Mouse (Mus musculus) midbrain, embryonic 15.5 days (tissue): ENCODE measurements around the gene Map3k3. TPM values are rescaled to one million over a fixed set of nuclear protein-coding genes. Genes with fewer than 3 reads are reported as not detected.

Experiments
- ATAC-seq: fragments of 200-750 bp; cut with Nextera tagmentation; replicated peaks from 2 replicates; pipeline ENCODE4 v1.8.0; 2017; ENCODE audit warnings: moderate TSS enrichment
- H3K27ac ChIP-seq: fragments of 300-500 bp; sonication (generic); 2 replicates; pipeline ENCODE4 v1.5.1; 2015; ENCODE audit warnings: mild to moderate bottlenecking, inconsistent platforms
- H3K27me3 ChIP-seq: fragments of 300-500 bp; sonication (generic); replicated peaks from 2 replicates; pipeline ENCODE4 v1.6.1; 2015; ENCODE audit warnings: inconsistent platforms
- H3K36me3 ChIP-seq: fragments of 300-500 bp; sonication (generic); replicated peaks from 2 replicates; pipeline ENCODE4 v1.6.1; 2015; ENCODE audit warnings: inconsistent platforms
- H3K4me1 ChIP-seq: fragments of 300-500 bp; sonication (generic); 2 replicates; pipeline ENCODE4 v1.6.1; 2015; ENCODE audit warnings: inconsistent platforms
- H3K4me2 ChIP-seq: fragments of 300-500 bp; sonication (generic); 2 replicates; pipeline ENCODE4 v1.6.1; 2015; ENCODE audit warnings: inconsistent platforms, mild to moderate bottlenecking, moderate library complexity
- H3K4me3 ChIP-seq: fragments of 300-500 bp; sonication (generic); 2 replicates; pipeline ENCODE4 v1.5.1; 2015; ENCODE audit warnings: mild to moderate bottlenecking, inconsistent platforms
- H3K9ac ChIP-seq: fragments of 300-500 bp; sonication (generic); 2 replicates; pipeline ENCODE4 v1.6.1; 2015; ENCODE audit warnings: mild to moderate bottlenecking, inconsistent platforms
- H3K9me3 ChIP-seq: fragments of 300-500 bp; sonication (generic); 2 replicates; pipeline ENCODE4 v1.6.1; 2016; ENCODE audit warnings: inconsistent platforms
- WGBS: fragments of 180-500 bp; shearing (Covaris S2); methylation state at CpG from one replicate; pipeline ENCODE4 v1.1.7; 2015; ENCODE audit warnings: mixed read lengths; 5-methylcytosine and 5-hydroxymethylcytosine counted together
- polyA plus RNA-seq: library from polyadenylated mRNA; unstranded; fragments of >200 nt; fragmentation: Nextera tagmentation; extraction: Ambion mirVana; gene quantifications from 2 replicates; pipeline ENCODE4 v1.2.1, GENCODE M21; 2015

The Map3k3 gene
- polyA plus RNA-seq, result 13.7 and 14.9 TPM in 2 replicates

- peaks cover 19% of the 10 kb centered on the region for H3K4me1 ChIP-seq
- peak; percentile 99 for ATAC-seq
- peak within 1 kb of the TSS; percentile 64 for H3K4me3 ChIP-seq
- peak within 1 kb of the TSS; percentile 87 for H3K4me2 ChIP-seq
- under 1% methylated on average over 69 of the region's 69 CpGs for WGBS
- no peaks in the 10 kb centered on the region for H3K27me3 ChIP-seq
- H3K27ac ChIP-seq, result peak within 1 kb of the TSS; percentile 96
- peak within 1 kb of the TSS; percentile 73 for H3K9ac ChIP-seq
- no peaks in the 10 kb centered on the region for H3K9me3 ChIP-seq
- no peaks in the 10 kb centered on the region for H3K36me3 ChIP-seq
Measured at GRCm38 (mm10) chr11:106083708-106084701, at the start of gene Map3k3. TSS of gene Map3k3 (plus strand) at chr11:106084613.

DNA sequence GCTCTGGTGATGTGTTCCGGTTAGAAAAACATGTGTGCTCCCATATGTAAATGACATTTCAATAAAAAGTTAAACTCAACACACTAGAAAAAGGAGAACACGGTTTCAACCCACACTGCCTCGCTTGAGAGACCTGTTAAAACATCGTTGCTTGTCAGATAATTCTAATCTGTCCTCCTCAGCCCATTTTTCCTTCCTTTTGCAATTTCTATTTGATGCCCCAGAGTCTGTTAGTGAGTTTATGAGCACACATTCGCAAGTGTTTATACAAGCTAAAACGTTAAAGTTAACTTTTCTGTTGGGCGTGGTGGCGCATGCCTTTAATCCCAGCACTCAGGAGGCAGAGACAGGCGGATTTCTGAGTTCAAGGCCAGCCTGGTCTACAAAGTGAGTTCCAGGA, 49.4 kb upstream of the Map3k3 start:
- Histone ChIP-seq H3K4me3 (no peak overlapping the region), H3K9me3 (no peaks in the 10 kb centered on the region), H3K4me2 (no peak overlapping the region), H3K27me3 (no peaks in the 10 kb centered on the region), H3K9ac (no peak overlapping the region), H3K36me3 (no peaks in the 10 kb centered on the region), H3K4me1 (peaks cover 35% of the 10 kb centered on the region), H3K27ac (no peak overlapping the region)
- no peak for ATAC-seq
- 85% methylated on average over 9 of the region's 9 CpGs for WGBS

DNA sequence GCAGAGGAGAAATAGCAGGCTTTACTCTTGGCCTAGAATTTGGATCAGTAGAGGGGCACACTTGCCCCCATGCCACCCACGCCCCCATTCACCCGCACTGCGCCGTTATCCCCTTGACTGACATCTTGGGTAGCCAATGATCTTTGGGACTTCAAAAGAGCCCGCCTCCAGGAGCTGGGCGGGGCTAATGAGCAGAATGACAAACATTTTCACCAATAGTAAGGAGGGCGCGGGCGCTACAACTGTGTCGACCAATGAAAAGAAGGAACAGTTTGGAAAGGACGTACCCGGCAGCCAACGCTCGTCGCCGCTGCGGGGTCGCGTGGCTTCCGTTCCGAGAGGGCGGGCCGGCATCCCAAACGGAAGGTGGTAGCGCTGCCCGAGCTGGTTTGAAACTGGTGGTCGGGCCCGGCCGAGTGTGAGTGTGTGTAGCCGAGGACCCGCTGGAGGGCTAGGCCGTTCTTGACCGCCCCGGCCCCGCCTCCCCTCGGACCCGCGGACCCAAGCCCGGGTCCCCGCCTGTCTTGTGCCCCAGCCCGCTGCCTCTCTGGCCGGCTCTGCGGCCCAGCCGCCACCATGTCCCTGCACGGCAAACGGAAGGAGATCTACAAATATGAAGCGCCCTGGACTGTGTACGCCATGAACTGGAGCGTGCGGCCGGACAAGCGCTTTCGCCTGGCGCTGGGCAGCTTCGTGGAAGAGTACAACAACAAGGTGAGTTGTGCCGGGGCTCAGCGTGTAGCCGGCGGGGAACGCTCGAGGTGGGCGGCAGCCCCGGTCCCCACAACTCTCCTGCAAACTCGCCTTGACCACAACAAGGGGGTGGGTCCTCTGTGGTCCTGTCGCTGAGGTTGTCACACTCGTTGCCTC, 47.6 kb upstream of the Map3k3 start, which contains the start of gene Dcaf7:
Gene Dcaf7 (plus strand): TSS at position 325 of the 870 bp plus-strand sequence.
- peak within 1 kb of the TSS; percentile 89 for H3K9ac ChIP-seq
- H3K9me3 ChIP-seq, result no peaks in the 10 kb centered on the region
- H3K36me3 ChIP-seq, result no peaks in the 10 kb centered on the region
- ATAC-seq, result peak; percentile 98
- no peaks in the 10 kb centered on the region for H3K27me3 ChIP-seq
- H3K27ac ChIP-seq, result peak within 1 kb of the TSS; percentile 92
- under 1% methylated on average over 66 of the region's 66 CpGs for WGBS
- peak within 1 kb of the TSS; percentile 71 for H3K4me2 ChIP-seq
- H3K4me1 ChIP-seq, result peaks cover 39% of the 10 kb centered on the region
- H3K4me3 ChIP-seq, result peak within 1 kb of the TSS; percentile 90

- Histone ChIP-seq H3K4me3 (peak overlapping the region; percentile 90), H3K9me3 (no peaks in the 10 kb centered on the region), H3K27me3 (no peaks in the 10 kb centered on the region), H3K9ac (peak overlapping the region; percentile 89), H3K27ac (peak overlapping the region; percentile 92), H3K4me2 (peak overlapping the region; percentile 71), H3K36me3 (no peaks in the 10 kb centered on the region), H3K4me1 (peaks cover 39% of the 10 kb centered on the region)
- WGBS, result 0% methylated on average over 13 of the region's 13 CpGs
- peak; percentile 49 for ATAC-seq
Measured at GRCm38 (mm10) chr11:106037418-106037751, 47.0 kb upstream of the Map3k3 start.

DNA sequence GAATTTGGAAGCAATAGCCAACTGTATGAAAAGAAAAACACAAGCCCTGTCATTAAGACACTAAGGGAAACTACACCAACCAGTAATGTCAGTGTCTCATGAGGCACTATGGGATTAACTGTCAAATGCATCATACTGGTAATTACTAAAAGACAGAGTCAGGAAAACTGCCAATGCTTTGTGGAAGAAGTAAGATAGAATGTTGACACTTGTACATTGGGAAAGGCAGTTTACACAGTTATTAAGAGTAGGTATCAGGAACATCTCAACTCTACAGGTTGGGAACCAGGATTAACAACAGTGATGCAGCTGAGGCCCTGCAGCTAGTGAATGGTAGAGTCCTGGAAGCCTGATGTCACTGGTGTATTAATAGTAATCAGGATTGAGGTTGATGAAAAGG, 40.1 kb upstream of the Map3k3 start:
- no peak overlapping the region for H3K4me2 ChIP-seq
- no peaks in the 10 kb centered on the region for H3K9me3 ChIP-seq
- peaks cover 18% of the 10 kb centered on the region for H3K36me3 ChIP-seq
- no peak overlapping the region for H3K27ac ChIP-seq
- no peak overlapping the region for H3K9ac ChIP-seq
- H3K4me1 ChIP-seq, result peaks cover 9% of the 10 kb centered on the region
- ATAC-seq, result no peak
- H3K27me3 ChIP-seq, result no peaks in the 10 kb centered on the region
- H3K4me3 ChIP-seq, result no peak overlapping the region

GRCm38 (mm10) chr11:106045256-106045655, 39.2 kb upstream of the Map3k3 start:
- no peak overlapping the region for H3K4me3 ChIP-seq
- no peak overlapping the region for H3K27ac ChIP-seq
- 99% methylated on average over 1 of the region's 1 CpGs for WGBS
- peaks cover 22% of the 10 kb centered on the region for H3K36me3 ChIP-seq
- 0 out of 2 replicates have a peak, but pooled peaks cover 4% of the 10 kb centered on the region for H3K4me1 ChIP-seq
- no peaks in the 10 kb centered on the region for H3K27me3 ChIP-seq
- ATAC-seq, result no peak
- H3K9ac ChIP-seq, result no peak overlapping the region
- H3K9me3 ChIP-seq, result no peaks in the 10 kb centered on the region
- H3K4me2 ChIP-seq, result no peak overlapping the region

DNA sequence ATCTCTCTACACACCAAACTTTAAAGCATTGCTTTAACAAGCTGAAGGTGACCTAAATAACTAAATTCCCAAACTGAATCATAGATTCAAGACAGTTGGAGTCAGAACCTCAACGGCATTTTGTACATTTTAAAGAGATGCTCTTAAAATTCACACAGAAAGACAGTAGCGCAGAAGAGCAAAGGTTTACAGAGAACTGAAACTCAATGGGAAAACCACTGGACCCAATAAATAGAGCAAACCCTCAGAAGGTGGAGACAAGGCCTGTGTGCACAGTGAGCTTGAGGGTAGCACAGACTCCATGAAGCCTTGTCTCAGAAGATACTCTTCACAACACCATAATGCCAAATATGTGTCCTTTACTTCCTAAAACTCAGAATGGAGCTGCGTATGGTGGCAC, 38.6 kb upstream of the Map3k3 start:
- WGBS, result 98% methylated on average over 3 of the region's 3 CpGs
- Histone ChIP-seq H3K36me3 (peaks cover 22% of the 10 kb centered on the region), H3K9ac (no peak overlapping the region), H3K4me2 (no peak overlapping the region), H3K4me3 (no peak overlapping the region), H3K27ac (no peak overlapping the region), H3K4me1 (0 out of 2 replicates have a peak, but pooled peaks cover under 1% of the 10 kb centered on the region), H3K9me3 (no peaks in the 10 kb centered on the region), H3K27me3 (no peaks in the 10 kb centered on the region)
- ATAC-seq, result no peak

DNA sequence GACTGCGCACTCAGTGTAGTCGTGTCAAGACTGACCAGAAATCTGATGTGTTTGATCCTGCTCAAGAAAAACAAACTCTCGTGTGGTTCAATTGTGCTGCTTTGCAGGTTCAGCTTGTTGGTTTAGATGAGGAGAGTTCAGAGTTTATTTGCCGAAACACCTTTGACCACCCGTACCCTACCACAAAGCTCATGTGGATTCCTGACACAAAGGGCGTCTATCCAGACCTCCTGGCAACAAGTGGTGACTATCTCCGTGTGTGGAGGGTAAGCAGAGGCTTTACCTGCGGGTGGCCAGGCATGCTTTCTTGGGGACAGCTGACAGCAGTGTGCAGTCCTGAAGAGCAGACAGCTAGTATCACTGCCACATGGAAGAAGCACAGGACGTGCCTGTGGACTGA, 37.8 kb upstream of the Map3k3 start:
- Histone ChIP-seq H3K4me2 (no peak overlapping the region), H3K36me3 (peaks cover 29% of the 10 kb centered on the region), H3K27me3 (no peaks in the 10 kb centered on the region), H3K9ac (no peak overlapping the region), H3K9me3 (no peaks in the 10 kb centered on the region), H3K4me3 (no peak overlapping the region), H3K27ac (no peak overlapping the region), H3K4me1 (no peaks in the 10 kb centered on the region)
- WGBS, result 90% methylated on average over 9 of the region's 9 CpGs
- no peak for ATAC-seq

DNA sequence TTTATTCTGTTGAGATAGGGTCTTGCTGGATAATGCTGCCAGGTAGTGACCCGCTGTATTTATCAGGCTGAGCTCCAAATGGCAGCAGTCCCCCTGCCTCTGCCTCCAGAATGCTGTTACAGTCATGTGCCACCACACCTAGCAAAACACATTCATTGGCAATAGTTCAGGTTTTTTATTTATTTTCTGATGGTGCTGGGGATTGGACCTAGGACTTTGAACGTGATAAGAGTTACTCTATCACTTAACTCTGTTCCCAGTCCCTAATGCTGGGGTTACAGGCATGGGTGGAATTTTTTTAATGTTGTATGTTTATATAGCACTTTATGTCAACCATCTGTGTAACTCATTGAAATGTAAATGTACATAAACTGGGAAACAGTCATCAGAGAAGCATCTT, 30.5 kb upstream of the Map3k3 start:
- no peak for ATAC-seq
- Histone ChIP-seq H3K4me3 (no peak overlapping the region), H3K36me3 (peaks cover 72% of the 10 kb centered on the region), H3K27ac (no peak overlapping the region), H3K4me2 (no peak overlapping the region), H3K9ac (no peak overlapping the region), H3K9me3 (no peaks in the 10 kb centered on the region), H3K4me1 (no peaks in the 10 kb centered on the region), H3K27me3 (no peaks in the 10 kb centered on the region)
- 90% methylated on average over 2 of the region's 2 CpGs for WGBS

DNA sequence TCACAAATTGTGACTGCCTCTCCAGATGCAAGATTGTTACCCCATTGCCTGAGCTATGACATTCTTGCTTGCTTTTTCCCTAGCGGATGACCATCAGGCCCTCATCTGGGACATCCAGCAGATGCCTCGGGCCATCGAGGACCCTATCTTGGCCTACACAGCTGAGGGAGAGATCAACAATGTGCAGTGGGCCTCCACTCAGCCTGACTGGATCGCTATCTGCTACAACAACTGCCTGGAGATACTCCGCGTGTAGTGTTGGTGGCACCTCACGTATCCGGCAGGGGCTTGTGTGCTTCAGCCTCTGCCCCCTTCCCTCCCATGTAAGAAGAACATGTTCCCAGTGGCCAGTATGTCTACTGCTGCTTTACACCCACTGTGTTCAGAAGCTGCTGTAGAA, 29.8 kb upstream of the Map3k3 start:
- no peaks in the 10 kb centered on the region for H3K27me3 ChIP-seq

DNA sequence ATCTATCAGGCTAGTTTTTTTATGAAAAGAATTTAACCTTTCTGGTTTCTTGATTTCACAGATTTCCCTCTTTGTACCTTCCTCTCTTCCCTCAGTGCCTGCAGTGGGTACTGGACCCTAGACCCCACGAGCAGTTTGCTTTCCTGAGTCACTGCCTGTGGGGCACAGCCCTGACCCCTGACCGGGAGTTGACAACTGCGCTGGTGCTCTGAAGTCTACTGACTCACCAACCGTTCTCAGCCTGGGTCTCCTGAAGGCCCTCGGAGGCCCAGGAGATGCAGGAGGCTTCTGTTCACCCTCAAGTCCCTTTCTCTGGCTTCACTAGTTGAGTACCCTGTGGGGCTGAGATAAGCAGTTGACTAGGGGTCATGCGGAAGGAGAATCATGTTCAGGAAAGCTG, 29.1 kb upstream of the Map3k3 start:
- no peaks in the 10 kb centered on the region for H3K9me3 ChIP-seq
- H3K4me1 ChIP-seq, result no peaks in the 10 kb centered on the region
- no peaks in the 10 kb centered on the region for H3K27me3 ChIP-seq
- WGBS, result 92% methylated on average over 6 of the region's 6 CpGs
- H3K9ac ChIP-seq, result no peak overlapping the region
- peaks cover 76% of the 10 kb centered on the region for H3K36me3 ChIP-seq
- no peak for ATAC-seq
- H3K4me3 ChIP-seq, result no peak overlapping the region
- no peak overlapping the region for H3K27ac ChIP-seq
- H3K4me2 ChIP-seq, result no peak overlapping the region

More for the DNA sequence above, 29.8 kb upstream of the Map3k3 start:
- no peak overlapping the region for H3K27ac ChIP-seq
- no peak for ATAC-seq
- H3K4me3 ChIP-seq, result no peak overlapping the region
- no peaks in the 10 kb centered on the region for H3K4me1 ChIP-seq
- WGBS, result 97% methylated on average over 8 of the region's 8 CpGs
- no peak overlapping the region for H3K9ac ChIP-seq
- H3K9me3 ChIP-seq, result no peaks in the 10 kb centered on the region
- H3K36me3 ChIP-seq, result peaks cover 72% of the 10 kb centered on the region
- H3K4me2 ChIP-seq, result no peak overlapping the region

GRCm38 (mm10) chr11:106056819-106057491, 27.5 kb upstream of the Map3k3 start:
- ATAC-seq, result no peak
- WGBS, result 95% methylated on average over 8 of the region's 8 CpGs

More at GRCm38 (mm10) chr11:106056819-106057491, 27.5 kb upstream of the Map3k3 start:
- H3K27me3 ChIP-seq, result no peaks in the 10 kb centered on the region
- H3K36me3 ChIP-seq, result peaks cover 66% of the 10 kb centered on the region
- no peak overlapping the region for H3K9ac ChIP-seq
- H3K9me3 ChIP-seq, result no peaks in the 10 kb centered on the region
- H3K4me3 ChIP-seq, result no peak overlapping the region
- H3K4me2 ChIP-seq, result no peak overlapping the region
- H3K27ac ChIP-seq, result no peak overlapping the region
- no peaks in the 10 kb centered on the region for H3K4me1 ChIP-seq
